Mouse (Mus musculus) kidney, embryonic 15.5 days (tissue): ENCODE measurements around the gene Mipol1. TPM values are rescaled to one million over a fixed set of nuclear protein-coding genes. Genes with fewer than 3 reads are reported as not detected.

Experiments used
- ATAC-seq: fragments of 200-750 bp; cut with Nextera tagmentation; replicated peaks from 2 replicates; pipeline ENCODE4 v1.8.0; 2017; ENCODE audit warnings: moderate TSS enrichment; ENCODE audit not compliant: low FRiP score
- H3K27ac ChIP-seq: fragments of 300-500 bp; sonication (generic); 2 replicates; pipeline ENCODE4 v1.5.1; 2015; ENCODE audit warnings: mild to moderate bottlenecking, inconsistent platforms
- H3K27me3 ChIP-seq: fragments of 300-500 bp; sonication (generic); 2 replicates; pipeline ENCODE4 v1.6.1; 2015; ENCODE audit warnings: inconsistent platforms
- H3K36me3 ChIP-seq: fragments of 300-500 bp; sonication (generic); 2 replicates; pipeline ENCODE4 v1.6.1; 2015; ENCODE audit warnings: inconsistent platforms
- H3K4me1 ChIP-seq: fragments of 300-500 bp; sonication (generic); 2 replicates; pipeline ENCODE4 v1.6.1; 2015; ENCODE audit warnings: inconsistent platforms
- H3K4me2 ChIP-seq: fragments of 300-500 bp; sonication (generic); 2 replicates; pipeline ENCODE4 v1.6.1; 2015; ENCODE audit warnings: moderate library complexity, mild to moderate bottlenecking, inconsistent platforms
- H3K4me3 ChIP-seq: fragments of 300-500 bp; sonication (generic); replicated peaks from 2 replicates; pipeline ENCODE4 v1.5.1; 2015; ENCODE audit warnings: mild to moderate bottlenecking, inconsistent platforms
- H3K9ac ChIP-seq: fragments of 300-500 bp; sonication (generic); 2 replicates; pipeline ENCODE4 v1.6.1; 2015; ENCODE audit warnings: mild to moderate bottlenecking, inconsistent platforms
- H3K9me3 ChIP-seq: fragments of 300-500 bp; sonication (generic); replicated peaks from 2 replicates; pipeline ENCODE4 v1.6.1; 2016; ENCODE audit warnings: inconsistent platforms
- WGBS: fragments of 180-500 bp; shearing (Covaris S2); methylation state at CpG from one replicate; pipeline ENCODE4 v1.1.7; 2015; ENCODE audit warnings: mixed read lengths; 5-methylcytosine and 5-hydroxymethylcytosine counted together
- polyA plus RNA-seq: library from polyadenylated mRNA; unstranded; fragments of >200 nt; fragmentation: Nextera tagmentation; extraction: Ambion mirVana; gene quantifications from 2 replicates; pipeline ENCODE4 v1.2.1, GENCODE M21; 2015

Gene Mipol1
- polyA plus RNA-seq, 1 experiment from 2014 or later = 13.6 TPM

- Histone ChIP-seq H3K9ac (no peak overlapping the region), H3K36me3 (no peaks in the 10 kb centered on the region), H3K9me3 (no peaks in the 10 kb centered on the region), H3K4me2 (no peak overlapping the region), H3K4me3 (no peak overlapping the region), H3K27me3 (no peaks in the 10 kb centered on the region), H3K4me1 (no peaks in the 10 kb centered on the region), H3K27ac (no peak overlapping the region)
- no peak for ATAC-seq
- 62% methylated on average over 1 of the region's 1 CpGs for WGBS
These were observed 45.2 kb downstream of the Mipol1 start for GRCm38 (mm10) chr12:57275456-57275855.

- WGBS = 52% methylated on average over 3 of the region's 3 CpGs
These were observed 51.2 kb downstream of the Mipol1 start for GRCm38 (mm10) chr12:57281155-57282114.

GRCm38 (mm10) chr12:57285303-57286059, 55.3 kb downstream of the Mipol1 start:
- H3K27me3 ChIP-seq = no peaks in the 10 kb centered on the region
- H3K4me2 ChIP-seq = no peak overlapping the region
- H3K4me3 ChIP-seq = no peak overlapping the region
- no peaks in the 10 kb centered on the region for H3K4me1 ChIP-seq
- ATAC-seq = no peak
- H3K9me3 ChIP-seq = no peaks in the 10 kb centered on the region
- no peak overlapping the region for H3K9ac ChIP-seq
- no peaks in the 10 kb centered on the region for H3K36me3 ChIP-seq
- no peak overlapping the region for H3K27ac ChIP-seq
- 83% methylated on average over 5 of the region's 5 CpGs for WGBS

More at GRCm38 (mm10) chr12:57281155-57282114, 51.2 kb downstream of the Mipol1 start:
- no peaks in the 10 kb centered on the region for H3K36me3 ChIP-seq
- H3K4me3 ChIP-seq = no peak overlapping the region
- H3K27me3 ChIP-seq = no peaks in the 10 kb centered on the region
- H3K4me1 ChIP-seq = no peaks in the 10 kb centered on the region
- H3K9me3 ChIP-seq = no peaks in the 10 kb centered on the region
- H3K9ac ChIP-seq = no peak overlapping the region
- H3K27ac ChIP-seq = no peak overlapping the region
- no peak overlapping the region for H3K4me2 ChIP-seq
- ATAC-seq = no peak

DNA sequence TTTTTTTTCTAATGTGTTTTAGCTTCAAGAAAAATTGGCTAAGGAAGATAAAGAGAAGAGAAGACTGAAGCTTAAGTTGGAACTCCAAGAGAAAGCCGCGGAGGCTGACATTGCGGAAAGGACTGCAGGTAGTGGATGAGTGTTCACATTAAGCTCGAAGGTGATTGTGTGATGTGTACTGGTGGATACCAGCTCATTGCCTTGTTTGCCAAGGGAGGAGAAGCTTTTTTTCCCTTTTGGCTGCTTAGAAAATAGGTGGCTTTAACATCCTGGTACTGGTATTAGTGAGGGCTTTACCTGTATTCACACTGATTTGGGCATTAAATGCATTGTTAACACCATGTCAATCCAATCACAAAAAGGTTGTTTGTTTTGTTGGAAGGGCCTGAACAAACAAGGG, 77.1 kb downstream of the Mipol1 start:
- Histone ChIP-seq H3K36me3 (no peaks in the 10 kb centered on the region), H3K4me2 (no peak overlapping the region), H3K9me3 (no peaks in the 10 kb centered on the region), H3K9ac (no peak overlapping the region), H3K4me3 (no peak overlapping the region), H3K27me3 (no peaks in the 10 kb centered on the region), H3K4me1 (no peaks in the 10 kb centered on the region), H3K27ac (no peak overlapping the region)
- 98% methylated on average over 4 of the region's 4 CpGs for WGBS
- ATAC-seq = no peak

DNA sequence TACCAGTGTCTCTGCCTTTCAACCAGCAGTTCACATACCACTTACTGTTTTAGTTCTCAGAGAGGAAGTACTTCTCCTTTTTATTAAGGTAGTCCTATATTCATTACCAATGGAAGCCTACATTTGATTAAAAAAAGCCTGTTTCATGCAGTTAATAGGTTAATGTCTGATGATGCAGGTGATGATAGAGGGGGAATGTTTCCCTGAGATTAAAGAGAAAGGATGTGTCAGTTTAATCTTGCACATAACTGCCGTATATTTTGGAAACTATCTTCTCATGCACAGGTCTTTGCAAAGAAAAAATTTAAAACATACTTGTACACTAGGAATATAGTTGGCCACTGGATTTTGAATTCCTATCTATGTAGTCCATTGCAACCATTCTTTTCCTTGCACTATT, 77.5 kb downstream of the Mipol1 start:
- Histone ChIP-seq H3K9me3 (no peaks in the 10 kb centered on the region), H3K4me2 (no peak overlapping the region), H3K4me3 (no peak overlapping the region), H3K27ac (no peak overlapping the region), H3K27me3 (no peaks in the 10 kb centered on the region), H3K9ac (no peak overlapping the region), H3K4me1 (no peaks in the 10 kb centered on the region), H3K36me3 (no peaks in the 10 kb centered on the region)
- WGBS = 98% methylated on average over 1 of the region's 1 CpGs
- ATAC-seq = no peak

GRCm38 (mm10) chr12:57339053-57339452, 108.8 kb downstream of the Mipol1 start:
- H3K4me2 ChIP-seq = no peak overlapping the region
- H3K4me1 ChIP-seq = no peaks in the 10 kb centered on the region
- 66% methylated on average over 1 of the region's 1 CpGs for WGBS
- no peaks in the 10 kb centered on the region; the same call in 1 of the 2 replicates for H3K36me3 ChIP-seq
- ATAC-seq = no peak
- H3K9me3 ChIP-seq = no peaks in the 10 kb centered on the region
- no peak overlapping the region for H3K4me3 ChIP-seq
- H3K9ac ChIP-seq = no peak overlapping the region
- H3K27me3 ChIP-seq = no peaks in the 10 kb centered on the region
- no peak overlapping the region for H3K27ac ChIP-seq

GRCm38 (mm10) chr12:57340111-57340510, 109.9 kb downstream of the Mipol1 start:
- Histone ChIP-seq H3K27ac (no peak overlapping the region), H3K4me2 (no peak overlapping the region), H3K9me3 (no peaks in the 10 kb centered on the region), H3K4me1 (no peaks in the 10 kb centered on the region), H3K27me3 (no peaks in the 10 kb centered on the region), H3K4me3 (no peak overlapping the region), H3K9ac (no peak overlapping the region), H3K36me3 (no peaks in the 10 kb centered on the region; the same call in 1 of the 2 replicates)
- WGBS = 87% methylated on average over 2 of the region's 2 CpGs
- no peak for ATAC-seq

DNA sequence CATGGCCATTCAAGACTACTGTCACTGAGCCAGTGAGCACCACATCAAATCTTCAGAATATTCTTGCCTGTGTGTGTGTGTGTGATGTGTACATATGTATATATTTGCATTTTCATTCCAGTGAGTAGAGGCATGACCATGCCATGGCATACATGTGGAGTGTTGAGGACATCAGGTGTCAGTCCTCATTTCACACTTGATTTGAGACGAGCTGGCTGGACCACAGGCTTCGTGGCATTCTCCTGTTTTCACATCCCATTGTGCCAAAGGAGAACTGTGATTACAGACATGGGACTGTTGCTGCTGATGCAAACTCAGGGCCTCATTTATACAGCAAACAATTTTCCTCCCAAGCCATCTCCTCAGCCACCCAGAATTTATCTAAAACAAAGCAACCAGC, 132.5 kb downstream of the Mipol1 start:
- Histone ChIP-seq H3K4me3 (no peak overlapping the region), H3K36me3 (no peaks in the 10 kb centered on the region), H3K4me2 (no peak overlapping the region), H3K9ac (no peak overlapping the region), H3K27ac (no peak overlapping the region), H3K4me1 (no peaks in the 10 kb centered on the region), H3K9me3 (no peaks in the 10 kb centered on the region), H3K27me3 (no peaks in the 10 kb centered on the region)
- no peak for ATAC-seq
- WGBS = 68% methylated on average over 2 of the region's 2 CpGs

DNA sequence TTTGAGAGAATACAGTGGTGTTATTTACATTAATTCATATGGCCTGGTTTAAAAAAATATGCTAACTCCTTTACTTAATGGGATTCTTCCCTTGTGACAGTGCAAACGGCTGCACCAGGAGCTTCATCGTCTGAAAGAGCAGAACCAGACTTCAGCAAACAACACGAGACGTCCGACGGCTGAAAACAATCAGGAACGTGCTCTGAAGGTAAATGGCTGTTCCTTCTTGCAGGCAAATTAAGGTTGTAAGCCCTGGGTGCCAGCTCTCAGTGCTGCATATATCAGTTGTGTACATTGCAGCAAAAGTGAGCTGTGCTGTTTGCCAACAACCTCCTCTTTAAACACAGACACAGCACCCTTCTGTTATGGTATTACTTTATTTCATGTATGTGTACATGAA, 133.8 kb downstream of the Mipol1 start:
- H3K4me2 ChIP-seq = no peak overlapping the region
- H3K4me3 ChIP-seq = no peak overlapping the region
- H3K27ac ChIP-seq = no peak overlapping the region
- H3K36me3 ChIP-seq = no peaks in the 10 kb centered on the region
- WGBS = 84% methylated on average over 7 of the region's 7 CpGs
- no peaks in the 10 kb centered on the region for H3K4me1 ChIP-seq
- no peak for ATAC-seq
- H3K27me3 ChIP-seq = no peaks in the 10 kb centered on the region
- H3K9ac ChIP-seq = no peak overlapping the region
- no peaks in the 10 kb centered on the region for H3K9me3 ChIP-seq

DNA sequence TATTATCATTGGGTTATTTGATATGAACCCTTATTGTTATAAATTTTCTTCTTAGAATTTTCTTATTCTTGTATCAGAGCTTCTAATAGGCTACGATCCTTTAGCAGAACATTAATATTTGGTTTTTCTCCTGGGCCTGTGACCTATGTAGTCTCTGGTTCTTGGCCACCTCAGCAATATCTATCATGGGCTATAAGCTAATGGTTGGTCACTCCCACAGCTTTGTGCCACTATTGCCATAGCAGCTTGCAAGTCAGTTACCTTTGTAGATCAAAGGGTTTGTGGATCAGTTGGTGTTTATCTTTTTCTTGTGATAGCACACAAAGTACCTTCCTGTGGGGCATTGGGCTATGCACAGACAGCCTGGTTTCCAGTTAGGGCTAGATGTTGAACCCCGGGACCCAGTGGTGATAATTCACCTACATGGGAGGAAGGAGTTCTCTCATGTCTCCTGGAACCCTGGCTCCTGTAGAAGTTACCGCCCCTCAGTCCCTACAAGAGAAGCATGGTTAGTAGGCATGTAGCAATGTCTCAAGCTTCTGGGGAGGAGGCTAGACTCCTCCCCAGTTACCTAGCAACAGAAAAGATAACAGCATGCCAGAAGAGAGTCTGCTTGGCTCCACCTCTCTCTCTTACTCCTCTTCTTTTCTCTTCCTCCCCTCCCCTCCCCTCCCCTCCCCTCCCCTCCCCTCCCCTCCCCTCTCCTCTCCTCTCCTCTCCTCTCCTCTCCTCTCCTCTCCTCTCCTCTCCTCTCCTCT, 141.7 kb downstream of the Mipol1 start:
- Histone ChIP-seq H3K9me3 (no peaks in the 10 kb centered on the region), H3K36me3 (no peaks in the 10 kb centered on the region), H3K27me3 (no peaks in the 10 kb centered on the region), H3K4me2 (no peak overlapping the region), H3K4me1 (no peaks in the 10 kb centered on the region), H3K9ac (no peak overlapping the region), H3K4me3 (no peak overlapping the region), H3K27ac (no peak overlapping the region)
- 80% methylated on average over 3 of the region's 3 CpGs for WGBS
- no peak for ATAC-seq

DNA sequence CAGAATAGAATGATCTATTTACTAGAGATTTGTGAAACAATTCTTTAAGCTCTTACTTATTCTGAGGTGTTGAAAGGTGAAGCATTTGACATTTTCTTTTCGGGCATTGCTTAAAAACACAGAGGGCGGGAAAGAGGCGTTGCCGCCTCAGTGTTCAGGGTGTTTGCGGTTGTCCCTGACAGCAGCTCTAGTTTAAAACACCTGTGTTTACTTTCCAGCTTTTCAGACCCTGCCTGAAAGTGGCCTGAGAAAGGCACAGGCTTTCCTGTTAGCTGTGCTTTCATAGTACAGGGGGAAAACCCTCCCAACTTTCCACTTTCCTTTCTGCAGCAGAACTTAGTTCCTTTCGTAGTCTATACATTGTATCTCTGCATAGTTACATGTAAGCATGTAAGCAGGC, 152.6 kb downstream of the Mipol1 start:
- H3K27ac ChIP-seq = no peak overlapping the region
- 55% methylated on average over 6 of the region's 6 CpGs for WGBS
- H3K36me3 ChIP-seq = no peaks in the 10 kb centered on the region
- H3K4me1 ChIP-seq = no peaks in the 10 kb centered on the region
- no peaks in the 10 kb centered on the region for H3K27me3 ChIP-seq
- no peak overlapping the region for H3K9ac ChIP-seq
- no peak overlapping the region for H3K4me2 ChIP-seq
- no peak for ATAC-seq
- H3K4me3 ChIP-seq = no peak overlapping the region
- no peaks in the 10 kb centered on the region for H3K9me3 ChIP-seq
